Mouse (Mus musculus): ENCODE data around the gene Glyctk. TPM values are rescaled to one million over a fixed set of nuclear protein-coding genes. Genes with fewer than 3 reads are reported as not detected.

Gene Glyctk
- polyA plus RNA-seq, 1 experiment from 2014 or later: 1.2 TPM

DNA sequence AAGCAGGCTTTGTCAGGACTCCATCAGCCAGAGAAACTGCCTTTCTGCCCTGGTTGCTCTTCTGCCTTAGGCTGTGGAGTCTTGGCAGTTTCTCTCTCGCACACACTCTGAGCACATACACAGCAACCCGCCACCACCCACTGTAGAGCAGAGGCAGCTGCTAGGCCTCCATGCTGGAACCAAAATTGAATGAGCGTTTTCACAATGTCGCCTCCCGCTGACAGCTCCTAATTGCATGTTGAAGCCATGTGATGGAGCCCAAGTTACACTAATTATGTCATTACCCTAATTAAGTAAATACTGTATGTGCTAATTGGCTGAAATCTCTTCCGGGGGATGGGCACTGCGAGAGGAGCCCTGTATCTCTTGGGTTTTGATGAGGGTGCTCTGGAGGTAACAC, 13.8 kb downstream of the Glyctk start:
- ATAC-seq (replicated peaks; ENCODE audit: extremely low read depth, insufficient read depth, low FRiP score): no peak
- WGBS: 77% methylated on average over 7 of the region's 7 CpGs
- H3K27me3 ChIP-seq (ENCODE audit: control insufficient read depth, insufficient read depth, low read length): peaks cover 29% of the 10 kb centered on the region

GRCm38 (mm10) chr9:106141955-106142354, 16.0 kb downstream of the Glyctk start:
- Histone ChIP-seq H3K9ac (ENCODE audit: low read length) (no peak overlapping the region), H3K27me3 (ENCODE audit: control insufficient read depth, insufficient read depth, low read length) (peaks cover 9% of the 10 kb centered on the region), H3K4me3 (ENCODE audit: low read length) (no peak overlapping the region), H3K9me3 (replicated peaks; ENCODE audit: control insufficient read depth, low read length) (no peaks in the 10 kb centered on the region), H3K4me2 (ENCODE audit: low read depth, low read length) (no peak overlapping the region), H3K4me1 (ENCODE audit: control insufficient read depth, insufficient read depth, low read length) (no peaks in the 10 kb centered on the region; the same call in 1 of the 2 replicates), H3K27ac (ENCODE audit: low read length) (no peak overlapping the region), H3K36me3 (ENCODE audit: control insufficient read depth, insufficient read depth) (no peaks in the 10 kb centered on the region)
- ATAC-seq (replicated peaks; ENCODE audit: extremely low read depth, insufficient read depth, low FRiP score): no peak
- 80% methylated on average over 12 of the region's 12 CpGs for WGBS

More for the DNA sequence above, 13.8 kb downstream of the Glyctk start:
- peaks cover 5% of the 10 kb centered on the region; the same call in 1 of the 2 replicates for H3K4me1 ChIP-seq (ENCODE audit: control insufficient read depth, insufficient read depth, low read length)
- no peaks in the 10 kb centered on the region for H3K36me3 ChIP-seq (ENCODE audit: control insufficient read depth, insufficient read depth)
- no peaks in the 10 kb centered on the region for H3K9me3 ChIP-seq (replicated peaks; ENCODE audit: control insufficient read depth, low read length)
- no peak overlapping the region for H3K4me3 ChIP-seq (ENCODE audit: low read length)
- no peak overlapping the region for H3K4me2 ChIP-seq (ENCODE audit: low read depth, low read length)
- H3K9ac ChIP-seq (ENCODE audit: low read length): no peak overlapping the region
- H3K27ac ChIP-seq (ENCODE audit: low read length): no peak overlapping the region

GRCm38 (mm10) chr9:106139763-106140162, 18.2 kb downstream of the Glyctk start:
- Histone ChIP-seq H3K4me3 (ENCODE audit: low read length) (no peak overlapping the region), H3K9me3 (replicated peaks; ENCODE audit: control insufficient read depth, low read length) (no peaks in the 10 kb centered on the region), H3K4me2 (ENCODE audit: low read depth, low read length) (no peak overlapping the region), H3K27ac (ENCODE audit: low read length) (no peak overlapping the region), H3K36me3 (ENCODE audit: control insufficient read depth, insufficient read depth) (no peaks in the 10 kb centered on the region), H3K9ac (ENCODE audit: low read length) (no peak overlapping the region), H3K27me3 (ENCODE audit: control insufficient read depth, insufficient read depth, low read length) (no peaks in the 10 kb centered on the region), H3K4me1 (ENCODE audit: control insufficient read depth, insufficient read depth, low read length) (no peaks in the 10 kb centered on the region; the same call in 1 of the 2 replicates)
- WGBS: 51% methylated on average over 10 of the region's 10 CpGs
- no peak for ATAC-seq (replicated peaks; ENCODE audit: extremely low read depth, insufficient read depth, low FRiP score)

- H3K9ac ChIP-seq (ENCODE audit: low read length): no peak overlapping the region
- no peak overlapping the region for H3K4me2 ChIP-seq (ENCODE audit: low read depth, low read length)
- no peak overlapping the region for H3K27ac ChIP-seq (ENCODE audit: low read length)
- no peaks in the 10 kb centered on the region for H3K27me3 ChIP-seq (ENCODE audit: control insufficient read depth, insufficient read depth, low read length)
- H3K4me3 ChIP-seq (ENCODE audit: low read length): no peak overlapping the region
- ATAC-seq (replicated peaks; ENCODE audit: extremely low read depth, insufficient read depth, low FRiP score): no peak
- no peaks in the 10 kb centered on the region for H3K36me3 ChIP-seq (ENCODE audit: control insufficient read depth, insufficient read depth)
- WGBS: 66% methylated on average over 10 of the region's 10 CpGs
- no peaks in the 10 kb centered on the region for H3K9me3 ChIP-seq (replicated peaks; ENCODE audit: control insufficient read depth, low read length)
- H3K4me1 ChIP-seq (ENCODE audit: control insufficient read depth, insufficient read depth, low read length): no peaks in the 10 kb centered on the region; the same call in 1 of the 2 replicates
Measured at GRCm38 (mm10) chr9:106137671-106138216, 20.2 kb downstream of the Glyctk start.

GRCm38 (mm10) chr9:106130250-106130649, 27.7 kb downstream of the Glyctk start:
- Histone ChIP-seq H3K27ac (ENCODE audit: low read length) (no peak overlapping the region), H3K36me3 (ENCODE audit: control insufficient read depth, insufficient read depth) (no peaks in the 10 kb centered on the region), H3K4me2 (ENCODE audit: low read depth, low read length) (no peak overlapping the region), H3K4me1 (ENCODE audit: control insufficient read depth, insufficient read depth, low read length) (no peaks in the 10 kb centered on the region), H3K27me3 (ENCODE audit: control insufficient read depth, insufficient read depth, low read length) (no peaks in the 10 kb centered on the region), H3K9me3 (replicated peaks; ENCODE audit: control insufficient read depth, low read length) (no peaks in the 10 kb centered on the region), H3K9ac (ENCODE audit: low read length) (no peak overlapping the region), H3K4me3 (ENCODE audit: low read length) (no peak overlapping the region)
- WGBS: 74% methylated on average over 7 of the region's 7 CpGs
- ATAC-seq (replicated peaks; ENCODE audit: extremely low read depth, insufficient read depth, low FRiP score): no peak

DNA sequence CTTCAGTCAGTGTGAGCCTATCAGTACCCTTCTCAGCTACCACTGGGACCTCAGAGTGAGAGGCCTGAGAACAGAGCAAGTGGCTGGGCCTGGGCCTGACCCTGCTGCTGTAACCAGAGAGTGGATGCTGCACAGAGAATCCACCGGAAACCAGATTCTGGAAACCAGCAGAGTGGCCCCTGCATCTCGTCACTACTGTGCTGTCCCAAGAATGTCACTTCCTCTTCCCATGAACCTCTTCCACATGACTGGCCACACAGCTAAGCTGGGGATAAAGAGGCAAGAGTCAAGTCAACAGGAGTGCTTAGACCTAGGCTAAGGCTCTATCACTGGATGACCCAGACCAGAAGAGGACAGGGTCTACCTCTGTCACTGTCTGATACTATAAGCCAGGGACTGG, 28.9 kb downstream of the Glyctk start:
- H3K27ac ChIP-seq (ENCODE audit: low read length): no peak overlapping the region
- H3K4me2 ChIP-seq (ENCODE audit: low read depth, low read length): no peak overlapping the region
- H3K4me1 ChIP-seq (ENCODE audit: control insufficient read depth, insufficient read depth, low read length): no peaks in the 10 kb centered on the region
- ATAC-seq (replicated peaks; ENCODE audit: extremely low read depth, insufficient read depth, low FRiP score): no peak
- H3K4me3 ChIP-seq (ENCODE audit: low read length): no peak overlapping the region
- H3K36me3 ChIP-seq (ENCODE audit: control insufficient read depth, insufficient read depth): no peaks in the 10 kb centered on the region
- H3K9me3 ChIP-seq (replicated peaks; ENCODE audit: control insufficient read depth, low read length): no peaks in the 10 kb centered on the region
- H3K9ac ChIP-seq (ENCODE audit: low read length): no peak overlapping the region
- WGBS: 67% methylated on average over 2 of the region's 2 CpGs
- no peaks in the 10 kb centered on the region for H3K27me3 ChIP-seq (ENCODE audit: control insufficient read depth, insufficient read depth, low read length)

DNA sequence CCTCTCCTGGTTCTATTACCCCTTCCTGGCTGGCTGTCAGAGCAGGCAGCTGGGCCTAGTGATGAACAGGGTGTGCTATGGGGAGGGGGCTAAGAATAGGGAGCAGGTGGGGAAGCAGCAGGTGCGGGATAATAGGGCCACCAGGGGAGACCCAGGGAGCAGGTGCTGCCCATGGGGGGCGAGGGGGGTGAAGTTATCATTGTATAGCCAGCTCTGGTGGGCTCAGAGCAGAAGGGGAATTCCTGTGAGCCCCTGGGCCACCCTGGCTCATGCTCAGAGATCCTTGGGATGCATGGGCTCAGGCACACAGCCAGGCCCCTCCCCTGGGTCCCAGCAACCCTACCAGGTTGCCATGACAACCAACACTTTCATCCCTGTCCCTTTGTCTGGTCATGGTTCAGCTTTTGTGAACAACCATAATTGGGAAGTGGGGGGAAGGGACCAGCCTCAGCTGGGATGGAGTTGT, 31.1 kb downstream of the Glyctk start:
- H3K4me1 ChIP-seq (ENCODE audit: control insufficient read depth, insufficient read depth, low read length): no peaks in the 10 kb centered on the region
- no peaks in the 10 kb centered on the region for H3K36me3 ChIP-seq (ENCODE audit: control insufficient read depth, insufficient read depth)
- no peak overlapping the region for H3K9ac ChIP-seq (ENCODE audit: low read length)
- no peak overlapping the region for H3K4me3 ChIP-seq (ENCODE audit: low read length)
- no peak for ATAC-seq (replicated peaks; ENCODE audit: extremely low read depth, insufficient read depth, low FRiP score)
- H3K27ac ChIP-seq (ENCODE audit: low read length): no peak overlapping the region
- no peaks in the 10 kb centered on the region for H3K9me3 ChIP-seq (replicated peaks; ENCODE audit: control insufficient read depth, low read length)
- WGBS: 59% methylated on average over 2 of the region's 2 CpGs
- no peaks in the 10 kb centered on the region for H3K27me3 ChIP-seq (ENCODE audit: control insufficient read depth, insufficient read depth, low read length)
- no peak overlapping the region for H3K4me2 ChIP-seq (ENCODE audit: low read depth, low read length)

GRCm38 (mm10) chr9:106123599-106123998, 34.3 kb downstream of the Glyctk start:
- Histone ChIP-seq H3K4me2 (ENCODE audit: low read depth, low read length) (no peak overlapping the region), H3K9ac (ENCODE audit: low read length) (no peak overlapping the region), H3K4me1 (ENCODE audit: control insufficient read depth, insufficient read depth, low read length) (no peaks in the 10 kb centered on the region), H3K9me3 (replicated peaks; ENCODE audit: control insufficient read depth, low read length) (no peaks in the 10 kb centered on the region), H3K27ac (ENCODE audit: low read length) (no peak overlapping the region), H3K36me3 (ENCODE audit: control insufficient read depth, insufficient read depth) (no peaks in the 10 kb centered on the region), H3K4me3 (ENCODE audit: low read length) (no peak overlapping the region), H3K27me3 (ENCODE audit: control insufficient read depth, insufficient read depth, low read length) (no peaks in the 10 kb centered on the region)
- no peak for ATAC-seq (replicated peaks; ENCODE audit: extremely low read depth, insufficient read depth, low FRiP score)
- WGBS: 45% methylated on average over 4 of the region's 4 CpGs

- no peak overlapping the region for H3K27ac ChIP-seq (ENCODE audit: low read length)
- H3K4me3 ChIP-seq (ENCODE audit: low read length): no peak overlapping the region
- WGBS: 74% methylated on average over 9 of the region's 9 CpGs
- no peaks in the 10 kb centered on the region for H3K36me3 ChIP-seq (ENCODE audit: control insufficient read depth, insufficient read depth)
- no peak overlapping the region for H3K4me2 ChIP-seq (ENCODE audit: low read depth, low read length)
- no peaks in the 10 kb centered on the region for H3K9me3 ChIP-seq (replicated peaks; ENCODE audit: control insufficient read depth, low read length)
- 0 out of 2 replicates have a peak, but pooled peaks cover 3% of the 10 kb centered on the region for H3K27me3 ChIP-seq (ENCODE audit: control insufficient read depth, insufficient read depth, low read length)
- ATAC-seq (replicated peaks; ENCODE audit: extremely low read depth, insufficient read depth, low FRiP score): no peak
- no peak overlapping the region for H3K9ac ChIP-seq (ENCODE audit: low read length)
- no peaks in the 10 kb centered on the region for H3K4me1 ChIP-seq (ENCODE audit: control insufficient read depth, insufficient read depth, low read length)
Measured at GRCm38 (mm10) chr9:106119075-106119474, 38.9 kb downstream of the Glyctk start.

Measured in heart, embryonic 16.5 days (tissue).